Mouse (Mus musculus) liver, postnatal 0 days (tissue): ENCODE results near the gene Myrf. TPM values are rescaled to one million over a fixed set of nuclear protein-coding genes. Genes with fewer than 3 reads are reported as not detected.

Experiments
- ATAC-seq: fragments of 200-750 bp; cut with Nextera tagmentation; 2 replicates; pipeline ENCODE4 v1.8.0; 2017; ENCODE audit warnings: mild to moderate bottlenecking, moderate library complexity
- DNase-seq: peaks from one replicate; pipeline ENCODE4 v3.0.0-alpha.2; 2016
- H3K27ac ChIP-seq: fragments of 300-500 bp; sonication (generic); 2 replicates; pipeline ENCODE4 v1.5.1; 2014; ENCODE audit warnings: antibody characterized with exemption, moderate library complexity, mild to moderate bottlenecking, low read depth
- H3K27me3 ChIP-seq: fragments of 300-500 bp; sonication (generic); 2 replicates; pipeline ENCODE4 v1.6.1; 2014; ENCODE audit warnings: low read length, control low read depth, mixed read lengths; ENCODE audit not compliant: insufficient read depth
- H3K36me3 ChIP-seq: fragments of 300-500 bp; sonication (generic); replicated peaks from 2 replicates; pipeline ENCODE4 v1.6.1; 2014; ENCODE audit warnings: mild to moderate bottlenecking, control low read depth, low read length, moderate library complexity, mixed read lengths; ENCODE audit not compliant: insufficient read depth
- H3K4me1 ChIP-seq: fragments of 300-500 bp; sonication (generic); 2 replicates; pipeline ENCODE4 v1.6.1; 2014; ENCODE audit warnings: antibody characterized with exemption, mild to moderate bottlenecking, control low read depth; ENCODE audit not compliant: insufficient read depth
- H3K4me2 ChIP-seq: fragments of 300-500 bp; sonication (generic); 2 replicates; pipeline ENCODE4 v1.6.1; 2014; ENCODE audit warnings: low read depth, mild to moderate bottlenecking, low read length, moderate library complexity, mixed read lengths
- H3K4me3 ChIP-seq: fragments of 300-500 bp; sonication (generic); 2 replicates; pipeline ENCODE4 v1.5.1; 2014; ENCODE audit warnings: low read depth, low read length
- H3K9ac ChIP-seq: fragments of 300-500 bp; sonication (generic); replicated peaks from 2 replicates; pipeline ENCODE4 v1.6.1; 2014; ENCODE audit warnings: mild to moderate bottlenecking, moderate library complexity
- H3K9me3 ChIP-seq: fragments of 300-500 bp; sonication (generic); 2 replicates; pipeline ENCODE4 v1.6.1; 2016; ENCODE audit warnings: mild to moderate bottlenecking, control low read depth, low read length, mixed read lengths
- CTCF ChIP-seq: sonication (generic); IDR thresholded peaks from 2 replicates; pipeline ENCODE4 v1.5.1; 2016; ENCODE audit warnings: antibody characterized with exemption, low read depth
- EP300 ChIP-seq: IDR thresholded peaks from 2 replicates; pipeline ENCODE4 v1.6.1; 2016; ENCODE audit warnings: antibody characterized with exemption, low read depth, mild to moderate bottlenecking
- WGBS: fragments of 180-500 bp; shearing (Covaris S2); extraction: QIAGEN DNeasy Blood & Tissue Kit; methylation state at CpG from one replicate; pipeline ENCODE4 v1.1.7; 2014; ENCODE audit not compliant: insufficient replicate concordance; 5-methylcytosine and 5-hydroxymethylcytosine counted together
- polyA plus RNA-seq: library from polyadenylated mRNA; unstranded; fragments of >200 nt; fragmentation: Nextera tagmentation; extraction: Ambion mirVana; gene quantifications from 2 replicates; pipeline ENCODE4 v1.2.1, GENCODE M21; 2015

Myrf gene
- polyA plus RNA-seq = 2.1 and 2.5 TPM in 2 replicates

- Histone ChIP-seq H3K27me3 (no peaks in the 10 kb centered on the region), H3K4me3 (peak within 1 kb of the TSS; percentile 48), H3K27ac (peak within 1 kb of the TSS; percentile 2; the same call in 1 of the 2 replicates), H3K4me1 (peaks cover 17% of the 10 kb centered on the region), H3K9me3 (no peaks in the 10 kb centered on the region), H3K9ac (peak within 1 kb of the TSS; percentile 55), H3K4me2 (peak within 1 kb of the TSS; percentile 86), H3K36me3 (no peaks in the 10 kb centered on the region)
- peak; percentile 68 for ATAC-seq
- peak; percentile 89 for DNase-seq
- TF ChIP-seq EP300 (no peak), CTCF (peak; percentile 97)
- 8% methylated on average over 43 of the region's 43 CpGs for WGBS
Measured at GRCm38 (mm10) chr19:10240654-10241305, at the start of gene Myrf. TSS of gene Myrf (minus strand) at chr19:10240748.

- Histone ChIP-seq H3K4me3 (no peak overlapping the region), H3K4me1 (peaks cover 18% of the 10 kb centered on the region), H3K4me2 (no peak overlapping the region), H3K27me3 (no peaks in the 10 kb centered on the region), H3K27ac (0 out of 2 replicates have a peak overlapping the region, but pooled peaks have one; percentile 29), H3K9me3 (no peaks in the 10 kb centered on the region), H3K9ac (no peak overlapping the region), H3K36me3 (no peaks in the 10 kb centered on the region)
- 40% methylated on average over 4 of the region's 4 CpGs for WGBS
- DNase-seq (no peak), ATAC-seq (no peak)
- TF ChIP-seq CTCF (no peak), EP300 (no peak)
Measured at GRCm38 (mm10) chr19:10289609-10290150, 49.1 kb upstream of the Myrf start.

- Histone ChIP-seq H3K4me1 (peaks cover 18% of the 10 kb centered on the region), H3K9ac (no peak overlapping the region), H3K9me3 (no peaks in the 10 kb centered on the region), H3K4me2 (no peak overlapping the region), H3K27me3 (no peaks in the 10 kb centered on the region), H3K36me3 (no peaks in the 10 kb centered on the region), H3K27ac (0 out of 2 replicates have a peak overlapping the region, but pooled peaks have one; percentile 16), H3K4me3 (no peak overlapping the region)
- DNase-seq (no peak), ATAC-seq (no peak)
- no peak for TF ChIP-seq EP300
- TF ChIP-seq CTCF = no peak
- 64% methylated on average over 8 of the region's 8 CpGs for WGBS
Measured at GRCm38 (mm10) chr19:10288125-10289040, 47.8 kb upstream of the Myrf start.

- H3K4me2 ChIP-seq = no peak overlapping the region
- DNase-seq = no peak
- TF ChIP-seq EP300 (no peak), CTCF (no peak)
- H3K36me3 ChIP-seq = no peaks in the 10 kb centered on the region
- H3K9me3 ChIP-seq = no peaks in the 10 kb centered on the region
- no peak overlapping the region for H3K4me3 ChIP-seq
- H3K27ac ChIP-seq = no peak overlapping the region
- no peak for ATAC-seq
- peaks cover 18% of the 10 kb centered on the region for H3K4me1 ChIP-seq
- no peak overlapping the region for H3K9ac ChIP-seq
- 68% methylated on average over 10 of the region's 10 CpGs for WGBS
- H3K27me3 ChIP-seq = no peaks in the 10 kb centered on the region
Measured at GRCm38 (mm10) chr19:10286458-10286872, 45.9 kb upstream of the Myrf start.

GRCm38 (mm10) chr19:10280771-10281540 lies 40.4 kb upstream of the Myrf start:
- peaks cover 21% of the 10 kb centered on the region for H3K4me1 ChIP-seq
- DNase-seq (no peak), ATAC-seq (no peak)
- H3K9ac ChIP-seq = no peak overlapping the region
- H3K4me3 ChIP-seq = no peak overlapping the region
- whole genome bisulfite sequencing = 64% methylated on average over 14 of the region's 14 CpGs
- no peaks in the 10 kb centered on the region for H3K36me3 ChIP-seq
- TF ChIP-seq CTCF (no peak), EP300 (no peak)
- no peak overlapping the region for H3K4me2 ChIP-seq
- H3K27me3 ChIP-seq = no peaks in the 10 kb centered on the region
- H3K9me3 ChIP-seq = no peaks in the 10 kb centered on the region
- no peak overlapping the region for H3K27ac ChIP-seq
